Mouse (Mus musculus): ENCODE results near the gene Cacna2d4.
"Not testable (repeated sequence)": the region's sequence is repeated elsewhere in the genome, so short reads cannot be mapped to it uniquely, and the experiment has no call there.

Cacna2d4 gene

DNA sequence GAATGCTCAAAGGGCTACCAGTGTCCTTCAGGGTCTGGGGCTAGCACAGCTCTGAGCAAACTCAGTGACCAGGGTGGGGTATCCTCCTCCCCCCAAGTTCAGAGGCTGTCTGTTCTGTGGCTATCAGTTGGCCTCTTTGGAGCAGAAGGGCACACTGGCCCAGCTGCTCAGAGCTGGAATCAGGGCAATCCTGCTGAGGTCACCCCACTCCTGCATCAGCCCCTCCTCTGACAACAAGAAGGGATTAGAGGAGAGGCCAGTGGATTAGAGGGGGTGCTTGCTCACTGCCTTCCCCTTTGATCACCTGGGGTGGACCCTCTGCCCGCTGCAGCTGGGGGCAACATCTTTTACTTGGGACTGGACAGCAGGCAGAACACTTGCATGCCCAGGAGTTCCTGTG, at the start of gene Cacna2d4:
Cacna2d4 (plus strand) TSS at position 286 of the 400 bp plus-strand sequence.
- DNase-seq: no peak

DNA sequence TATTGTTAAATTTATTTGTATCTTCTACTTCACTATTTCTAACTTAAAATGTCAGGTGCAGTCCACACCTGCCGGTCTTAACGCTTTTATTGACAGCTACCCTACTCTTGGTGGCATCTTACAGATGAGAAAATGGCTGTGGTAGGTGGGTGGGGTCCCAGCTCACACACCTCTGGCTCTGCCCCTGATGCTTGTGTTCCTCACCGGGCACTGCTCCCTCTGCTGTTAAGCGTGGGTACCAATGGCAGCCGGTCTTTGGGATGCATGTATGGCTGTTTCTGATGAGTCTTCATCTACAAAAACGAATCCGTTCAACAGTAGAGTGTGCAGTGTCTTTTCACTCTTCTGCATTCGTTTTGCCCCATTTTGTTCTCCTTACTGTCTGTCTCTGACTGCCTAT, 49.7 kb upstream of the Cacna2d4 start:
- no peak for DNase-seq

DNA sequence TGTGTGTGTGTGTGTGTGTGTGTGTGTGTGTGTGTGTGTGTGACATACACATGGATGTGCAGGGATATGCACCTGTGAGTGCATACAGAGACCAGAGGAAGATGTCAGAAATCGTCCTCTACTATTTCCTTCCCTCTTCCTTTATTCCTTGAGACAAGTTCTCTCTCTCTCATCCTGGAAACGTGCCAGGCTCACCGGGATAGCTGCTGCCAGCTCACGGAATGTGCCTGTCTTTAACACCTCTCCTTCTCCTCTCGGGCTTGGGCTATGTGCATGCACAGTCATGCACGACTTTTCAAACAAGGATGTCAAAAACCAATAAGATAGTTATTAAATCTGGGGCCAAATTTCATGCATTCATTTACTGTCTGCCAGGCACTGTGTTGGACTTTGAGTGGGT, 48.7 kb upstream of the Cacna2d4 start:
- no peak for DNase-seq

DNA sequence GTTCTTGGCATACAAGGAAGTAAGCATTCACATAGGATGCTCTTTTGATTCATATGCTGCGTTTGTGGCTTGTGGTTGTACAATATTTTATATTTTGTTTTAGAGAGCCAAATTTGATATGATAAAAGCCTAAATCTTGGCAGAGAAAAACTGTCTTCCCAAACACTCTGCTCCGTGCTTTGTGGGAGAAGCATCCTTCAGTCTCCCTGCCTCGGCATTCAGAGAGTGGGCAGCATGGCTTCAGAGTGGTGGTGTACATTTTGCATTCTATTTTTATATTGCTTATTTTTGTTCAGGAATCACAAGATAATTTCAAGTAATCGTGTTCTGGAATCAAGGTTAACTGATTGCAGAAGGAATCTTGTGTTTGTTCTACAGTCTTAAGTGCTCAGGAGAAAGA, 44.8 kb upstream of the Cacna2d4 start:
- no peak for DNase-seq

DNA sequence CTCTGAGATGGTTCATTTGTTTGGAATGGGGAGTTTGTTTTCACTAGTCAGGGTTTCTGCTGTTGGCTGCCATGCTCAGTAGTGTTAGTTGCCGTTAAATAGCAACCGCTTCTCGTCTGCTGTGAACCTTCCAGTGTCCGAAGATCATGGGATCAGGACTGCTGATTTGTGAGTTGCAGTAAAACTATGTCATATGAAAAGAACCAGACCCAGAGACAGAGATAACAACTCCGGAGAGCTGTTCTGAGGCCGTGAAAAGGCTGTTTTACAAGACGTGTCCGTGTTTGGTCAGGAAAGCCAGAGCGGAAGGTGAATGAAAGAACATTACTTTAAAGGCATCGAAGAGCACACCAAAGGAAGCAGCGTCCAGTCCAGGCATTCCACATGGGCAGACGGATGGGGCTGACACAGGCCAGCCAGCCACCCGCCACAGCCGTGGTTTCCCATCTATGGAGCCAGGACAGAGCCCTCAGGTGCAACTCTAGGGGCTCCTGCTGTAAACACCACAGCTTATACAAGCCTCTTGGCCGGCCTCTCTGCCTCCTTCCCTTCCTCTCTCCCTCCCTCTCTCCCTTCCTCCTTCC, 42.7 kb upstream of the Cacna2d4 start:
- no peak for DNase-seq

DNA sequence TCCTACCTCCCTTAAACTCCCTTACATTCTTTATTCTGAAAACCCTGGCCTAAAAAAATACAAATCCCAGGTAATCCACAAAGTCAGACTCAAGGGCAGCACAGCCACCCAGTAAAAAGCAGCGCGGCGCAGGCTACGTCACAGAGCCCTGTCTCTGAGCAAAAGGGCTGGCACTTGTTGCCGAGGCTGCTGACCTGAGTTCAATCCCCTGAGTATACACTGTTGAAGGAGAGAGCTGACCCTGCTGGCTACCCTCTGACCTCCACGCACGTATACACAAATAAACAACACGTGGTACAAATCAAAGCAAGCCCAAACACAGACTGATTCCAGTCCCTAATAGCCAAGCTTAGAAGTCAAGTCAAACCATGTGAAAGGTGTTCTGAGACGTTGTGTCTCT, 42.2 kb upstream of the Cacna2d4 start:
- no peak for DNase-seq

DNA sequence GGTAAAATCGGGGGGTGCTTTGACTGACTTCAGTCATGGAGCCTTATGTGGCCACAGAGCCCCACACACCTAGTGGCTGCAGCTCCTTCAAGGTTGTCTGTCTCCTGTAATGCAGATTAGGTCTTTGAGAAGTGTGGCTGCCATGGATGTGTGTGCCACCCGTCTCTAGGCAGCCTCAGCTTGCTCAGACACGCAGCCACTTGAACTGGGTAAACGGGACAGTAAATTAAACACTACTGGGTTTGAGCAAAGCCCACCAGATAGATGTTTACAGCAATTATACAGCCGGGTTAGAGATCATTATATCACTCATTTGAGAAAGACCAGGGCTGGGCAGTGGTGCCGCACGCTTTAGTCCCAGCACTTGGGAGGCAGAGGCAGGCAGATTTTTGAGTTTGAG, 41.7 kb upstream of the Cacna2d4 start:
- no peak for DNase-seq

DNA sequence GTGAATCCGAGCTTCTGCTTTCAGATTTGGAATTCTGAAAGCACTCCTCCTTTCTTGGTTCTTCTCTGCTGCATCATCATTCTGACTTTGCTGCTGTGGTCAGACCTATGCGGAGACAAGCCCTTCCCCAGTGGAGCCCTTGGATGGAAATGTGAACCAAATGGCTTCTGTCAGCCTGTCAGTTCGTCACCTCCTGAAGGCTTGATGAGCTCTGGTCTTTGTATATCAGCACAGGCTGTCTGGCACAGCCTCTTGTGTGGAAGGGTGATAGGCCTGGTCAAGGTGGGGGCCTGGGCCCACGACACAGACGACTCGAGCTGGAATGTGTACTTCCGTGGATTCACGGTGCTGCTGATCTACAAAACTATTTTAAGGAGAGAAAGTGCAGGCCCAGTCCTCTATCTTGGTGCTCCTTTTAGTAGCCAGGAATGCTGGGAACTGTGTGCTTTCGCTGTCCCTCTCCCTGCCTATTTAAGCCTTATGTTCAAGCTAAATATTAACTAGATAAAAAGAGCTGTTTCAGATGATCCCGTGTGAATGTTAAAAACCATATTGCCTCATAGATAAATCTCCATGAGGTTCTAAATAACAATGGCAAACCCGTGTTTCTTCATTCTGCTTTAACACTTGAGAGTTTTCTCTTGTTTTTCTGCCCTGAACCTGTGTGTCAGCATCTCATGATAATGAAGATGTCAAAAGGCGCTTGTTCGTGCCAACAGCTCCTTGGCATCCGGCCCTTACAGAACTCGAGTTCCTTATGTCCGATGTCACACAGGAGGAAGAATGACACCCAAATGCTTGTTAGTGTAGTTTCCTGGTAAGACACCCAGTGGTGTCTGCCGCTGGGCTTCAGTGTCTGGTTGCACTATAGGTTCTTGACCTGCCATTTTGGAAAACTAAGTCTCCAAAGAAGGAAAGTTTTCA, 39.7 kb upstream of the Cacna2d4 start, which contains the start of gene Cacna1c:
Cacna1c (minus strand) TSS at position 37 of the 924 bp plus-strand sequence.
- DNase-seq: no peak

DNA sequence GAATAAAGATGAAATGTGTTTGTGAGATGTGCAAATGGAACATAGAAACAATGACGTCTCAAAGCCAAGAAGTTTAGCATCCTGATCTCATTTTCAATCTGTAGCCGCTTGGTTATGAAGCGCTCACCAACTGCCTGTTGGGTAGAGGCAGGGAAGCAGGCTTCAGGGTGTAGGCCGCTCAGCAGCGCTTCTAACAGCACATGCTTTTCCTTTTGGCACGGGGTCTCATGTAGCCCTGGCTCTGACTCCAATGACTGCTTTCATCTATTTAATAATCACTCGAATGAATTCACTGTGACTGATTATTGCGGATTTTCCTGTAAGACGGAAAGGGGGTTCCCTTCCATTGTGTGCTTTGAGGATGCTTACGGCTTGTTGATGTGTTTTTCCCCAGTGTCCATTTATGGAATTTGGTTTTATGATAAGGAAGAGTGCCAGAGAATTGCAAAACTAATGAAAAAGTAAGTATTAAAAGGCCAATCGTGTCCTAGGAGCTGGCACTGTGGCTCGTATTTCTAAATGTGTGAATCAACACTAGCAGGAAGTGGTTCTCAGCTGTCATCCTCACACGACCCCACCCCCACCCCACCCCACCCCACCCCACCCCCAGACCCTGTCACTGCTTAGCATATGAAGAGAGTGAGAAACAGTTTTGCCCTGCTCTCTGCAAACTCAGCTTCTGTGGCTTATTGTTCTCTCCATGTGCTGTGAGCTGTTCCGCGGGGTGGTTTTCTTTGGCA, 37.6 kb upstream of the Cacna2d4 start:
- no peak for DNase-seq

DNA sequence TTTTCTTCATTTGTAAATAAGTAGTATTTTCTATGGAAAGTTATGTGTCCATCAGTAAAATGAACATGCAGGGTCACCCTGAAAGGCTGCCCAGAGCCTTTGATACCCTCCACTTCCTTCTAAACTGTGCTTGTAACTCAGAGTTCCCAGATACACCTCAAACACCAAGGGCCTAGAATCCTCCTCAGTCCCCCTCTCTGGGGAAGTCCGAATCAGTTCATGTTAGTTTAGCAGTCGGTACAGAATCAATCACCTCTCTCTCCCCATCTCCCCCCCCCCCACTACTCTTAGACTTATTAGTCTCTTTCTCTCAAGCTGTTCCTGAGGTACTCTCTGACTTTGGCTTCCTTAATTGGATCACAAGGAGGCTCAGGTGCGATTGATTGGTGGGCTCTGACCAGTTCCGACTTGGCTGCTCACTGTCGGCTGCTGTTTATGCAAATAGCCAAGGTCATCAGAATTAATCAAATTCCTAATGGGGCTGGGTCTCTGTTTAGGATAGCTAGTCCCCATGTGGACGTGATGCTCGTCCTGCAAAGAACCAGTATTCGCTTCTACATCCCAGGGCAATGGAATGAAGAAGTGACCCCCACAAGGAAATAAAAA, 36.9 kb upstream of the Cacna2d4 start:
- no peak for DNase-seq

DNA sequence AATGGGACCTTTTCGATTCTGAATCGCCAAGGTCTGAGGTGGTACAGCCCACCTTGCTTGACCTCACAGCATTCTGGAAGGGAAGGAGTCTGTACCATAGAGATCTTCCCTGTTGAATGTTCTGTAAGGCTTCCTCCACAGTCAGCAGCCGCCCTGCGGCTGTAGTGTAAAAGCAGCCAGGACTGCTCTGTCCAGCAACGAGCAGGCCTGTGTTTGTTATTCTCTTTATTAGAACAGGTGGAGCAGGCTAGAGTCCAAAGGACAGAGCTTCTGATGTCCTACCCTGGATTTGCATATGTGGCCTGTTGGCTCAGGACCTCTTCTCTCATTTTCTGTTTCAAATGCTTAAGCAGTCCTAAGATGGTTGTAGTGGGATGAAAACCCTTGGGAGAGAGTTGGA, 36.0 kb upstream of the Cacna2d4 start:
- no peak for DNase-seq

DNA sequence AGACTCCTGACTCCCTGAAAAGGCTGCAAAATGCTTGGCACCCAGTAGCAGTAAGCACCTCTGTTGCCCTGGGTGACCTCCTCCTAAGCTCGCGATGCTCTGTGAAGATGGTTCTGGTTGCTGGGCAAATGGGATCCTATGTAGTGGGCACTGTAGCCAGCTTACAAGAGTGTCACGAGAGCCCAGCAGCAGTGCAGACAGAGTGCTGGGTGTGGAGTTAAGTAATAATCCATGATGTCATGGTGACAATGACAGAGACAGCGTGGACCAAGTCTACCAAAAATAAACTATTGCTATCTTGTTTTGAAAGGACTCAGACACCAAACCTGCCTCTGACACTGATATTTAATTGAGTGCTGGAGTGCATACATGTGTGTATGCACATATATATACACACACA, 34.8 kb upstream of the Cacna2d4 start:
- DNase-seq: no peak

DNA sequence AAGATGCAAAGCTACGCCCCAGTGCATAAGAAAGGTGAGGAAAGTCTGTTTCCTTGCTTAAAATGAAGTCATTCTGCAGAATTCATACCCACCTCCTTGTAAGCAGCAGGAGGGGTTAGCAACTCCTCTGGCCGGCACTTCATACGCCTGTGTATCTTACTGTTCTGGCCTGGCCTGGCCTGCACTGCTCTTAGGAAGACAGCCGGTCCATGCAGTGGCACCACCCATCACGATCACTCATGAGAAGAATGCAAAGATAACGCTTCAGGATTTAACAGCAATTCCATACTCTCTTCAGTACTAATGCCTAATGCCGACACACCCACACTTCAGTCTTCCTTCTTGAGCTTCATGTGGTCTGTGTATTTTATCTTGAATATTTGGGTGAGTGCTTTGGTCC, 32.0 kb upstream of the Cacna2d4 start:
- no peak for DNase-seq

DNA sequence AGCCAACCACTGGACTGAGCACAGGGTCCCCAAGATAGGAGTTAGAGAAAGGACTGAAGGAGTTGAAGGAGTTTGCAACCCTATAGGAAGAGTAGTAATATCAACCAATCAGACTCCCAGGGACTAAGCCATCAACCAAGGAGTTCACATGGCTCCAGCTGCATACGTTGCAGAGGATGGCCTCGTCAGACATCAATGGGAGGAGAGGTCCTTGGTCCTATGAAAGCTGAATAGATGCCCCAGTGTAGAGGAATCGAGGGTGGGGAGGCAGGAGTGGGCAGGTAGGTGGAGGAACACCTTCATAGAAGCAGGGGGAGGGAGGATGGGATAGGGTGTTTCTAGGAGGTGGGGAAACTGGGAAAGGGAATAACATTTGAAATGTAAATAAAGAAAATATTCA, 31.4 kb upstream of the Cacna2d4 start:
- DNase-seq: no peak

DNA sequence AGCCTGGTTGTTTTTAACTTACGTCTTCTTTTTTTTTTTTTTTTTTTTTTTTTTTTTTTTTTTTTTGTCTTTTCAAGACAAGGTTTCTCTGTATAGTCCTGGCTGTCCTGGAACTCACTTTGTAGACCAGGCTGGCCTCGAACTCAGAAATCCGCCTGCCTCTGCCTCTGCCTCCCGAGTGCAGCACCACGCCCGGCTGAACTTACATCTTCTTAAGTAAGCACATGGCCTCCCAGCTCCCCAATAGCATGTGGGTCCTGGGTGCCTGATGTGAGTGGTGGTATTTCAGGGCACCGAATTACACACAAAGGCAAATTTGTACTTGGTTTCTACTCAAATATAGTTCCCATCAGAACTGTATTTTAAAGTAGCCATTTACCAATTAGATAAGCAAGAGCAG, 30.3 kb upstream of the Cacna2d4 start:
- not testable (repeated sequence) for DNase-seq

DNA sequence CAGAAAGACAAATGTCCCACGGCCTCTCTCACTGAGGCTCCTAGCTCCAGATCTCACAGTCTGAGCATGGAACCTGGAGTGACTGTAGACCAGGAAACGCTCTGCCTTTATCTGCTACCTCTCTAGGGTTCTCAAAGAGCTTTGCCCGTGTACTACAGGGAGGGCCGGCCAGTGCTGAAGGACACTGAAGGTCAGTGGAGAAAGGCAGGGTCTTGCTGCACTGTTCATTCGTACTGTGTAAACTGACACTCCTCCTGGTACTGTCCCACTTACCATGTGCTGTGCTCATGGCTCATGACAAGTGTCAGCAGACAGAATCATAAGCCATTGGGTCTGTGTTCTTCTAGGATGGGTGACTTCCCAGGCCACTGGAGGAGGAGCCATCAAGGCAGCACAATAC, 23.0 kb upstream of the Cacna2d4 start:
- DNase-seq: no peak

DNA sequence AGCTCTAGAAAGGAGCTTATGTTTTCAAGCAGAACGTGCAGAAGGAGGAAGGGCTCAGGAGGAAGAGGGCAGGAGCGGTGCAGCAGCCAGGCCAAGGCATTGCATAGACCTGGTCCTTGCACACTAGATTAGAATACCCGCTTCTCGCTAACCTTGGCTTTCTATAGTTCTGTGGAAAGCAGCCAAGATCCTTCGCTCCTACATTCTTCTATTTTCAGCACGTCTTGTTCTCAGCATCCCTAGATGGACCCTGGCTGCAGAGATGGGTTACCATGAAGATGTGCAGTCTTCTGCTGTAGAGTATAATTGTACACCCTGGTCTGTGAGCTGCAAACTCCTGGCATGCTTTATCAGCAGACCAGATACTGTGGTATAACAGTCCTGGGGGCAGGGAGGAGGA, 22.1 kb upstream of the Cacna2d4 start:
- no peak for DNase-seq

DNA sequence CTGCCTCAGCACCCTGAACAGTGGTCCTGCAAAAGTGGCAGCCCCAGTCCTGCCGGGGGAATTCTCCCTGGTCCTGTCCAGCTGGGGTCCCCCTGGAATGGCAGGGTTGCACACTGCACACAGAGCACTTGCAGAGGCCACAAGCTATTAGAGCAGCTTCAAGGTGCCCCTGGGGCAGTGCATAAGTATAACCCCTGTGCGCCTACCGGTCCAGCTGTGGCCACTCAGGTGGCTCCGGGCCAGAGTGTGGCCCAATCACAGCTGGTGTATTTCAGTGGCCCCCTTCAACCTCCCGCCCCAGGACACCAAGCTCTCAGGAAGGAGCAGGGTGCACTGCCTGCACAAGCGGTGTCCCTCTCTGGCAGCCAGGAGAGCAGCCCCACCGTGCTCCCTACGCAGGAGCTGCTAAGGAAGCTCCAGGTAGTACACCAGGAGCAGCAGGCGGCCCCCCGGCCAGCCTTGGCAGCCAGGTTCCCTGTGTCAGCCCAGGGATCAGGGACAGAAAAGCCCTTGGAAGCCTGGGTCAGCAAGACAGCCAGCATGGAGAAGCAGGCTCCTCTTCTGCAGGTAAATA, 21.2 kb upstream of the Cacna2d4 start:
- DNase-seq: no peak

DNA sequence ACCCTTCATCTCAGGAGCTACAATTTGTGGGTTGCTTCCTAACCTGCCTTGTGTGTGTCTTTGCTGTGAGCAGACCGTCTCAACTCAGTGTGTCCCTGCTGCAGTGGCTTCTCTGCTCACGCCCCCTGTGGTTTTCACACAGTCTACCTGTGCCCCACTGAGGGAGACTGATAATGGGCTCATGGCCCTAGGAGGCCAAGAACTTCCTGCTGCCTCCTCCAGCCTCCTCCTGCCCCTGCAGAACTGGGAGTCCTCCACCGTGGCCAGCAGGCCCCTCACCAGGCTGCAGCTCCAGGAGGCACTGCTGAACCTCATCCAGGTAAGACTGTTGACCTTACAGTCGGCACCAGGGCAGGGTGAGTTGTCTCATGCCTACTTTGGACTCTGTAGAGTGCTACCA, 18.7 kb upstream of the Cacna2d4 start:
- no peak for DNase-seq

DNA sequence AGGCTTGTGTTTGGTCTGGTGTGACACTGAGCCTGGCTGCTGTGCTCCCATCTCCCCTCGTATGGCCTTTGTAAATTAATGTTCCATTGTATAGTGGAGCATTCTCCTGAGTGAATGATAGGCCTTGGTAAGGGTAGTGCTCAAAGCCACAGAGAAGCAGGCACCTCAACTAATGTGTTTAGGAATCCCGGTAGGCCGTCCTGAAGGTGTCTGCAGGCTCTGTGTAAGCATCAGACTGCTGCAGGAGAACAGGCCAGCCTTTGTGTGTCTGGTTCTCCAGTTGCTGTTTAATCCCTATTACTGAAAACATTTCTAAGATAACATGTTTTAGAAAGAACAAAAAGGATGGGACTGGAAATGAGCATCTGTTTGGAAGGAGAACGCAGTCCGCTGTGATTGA, 17.7 kb upstream of the Cacna2d4 start:
- no peak for DNase-seq

DNA sequence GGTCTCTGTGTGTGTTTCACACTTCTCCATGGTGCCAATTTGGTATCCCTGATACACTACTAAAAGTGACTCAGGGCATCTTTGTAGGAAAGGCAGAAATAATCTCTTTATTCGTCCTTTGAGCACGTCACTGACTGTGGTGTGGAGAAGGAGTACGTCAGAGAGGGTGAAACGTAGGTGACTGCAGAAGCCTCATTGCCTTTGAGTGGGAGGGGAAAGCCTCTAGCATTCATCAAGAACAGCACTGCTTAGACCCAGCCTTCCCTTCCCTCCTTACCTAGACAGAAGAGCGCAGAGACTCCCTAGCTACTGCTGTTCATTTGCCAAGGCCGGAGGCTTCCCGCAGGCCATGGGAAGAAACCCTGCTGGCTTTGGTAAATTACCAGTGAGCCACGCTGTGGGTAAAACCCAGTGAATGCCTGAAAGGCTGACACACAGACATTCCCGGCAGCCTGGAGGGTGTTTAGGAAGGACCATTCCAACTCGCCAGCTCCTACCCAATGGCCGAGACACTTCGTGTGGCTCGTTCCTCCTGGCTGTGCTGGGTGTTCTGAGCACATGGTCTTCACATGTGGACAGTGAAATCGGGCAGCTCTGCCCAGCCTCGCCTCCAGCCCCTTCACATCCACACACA, 17.0 kb upstream of the Cacna2d4 start:
- DNase-seq: peak; percentile 53

DNA sequence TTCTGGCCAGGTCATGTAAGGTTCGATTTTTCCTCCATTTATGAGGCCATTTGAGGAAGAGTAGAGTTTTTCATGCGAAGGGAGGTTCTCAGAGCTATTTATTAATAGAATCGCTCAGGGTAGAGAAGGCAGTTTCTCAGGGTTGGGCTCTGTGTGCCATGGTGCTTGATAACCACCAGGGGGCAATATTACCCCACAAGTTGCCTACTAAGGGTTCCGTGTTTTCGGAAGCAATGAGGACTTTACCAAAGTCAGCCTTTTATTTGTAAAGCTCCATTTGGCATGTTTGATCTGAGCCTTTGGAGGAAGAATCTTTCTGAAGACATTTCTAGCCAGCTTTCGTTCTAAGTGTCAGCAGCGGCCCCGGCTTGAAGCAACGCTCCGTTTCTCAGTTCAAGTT, 16.0 kb upstream of the Cacna2d4 start:
- DNase-seq: no peak

Data from cerebellum, adult 11-12 months (tissue).